Mouse (Mus musculus): ENCODE data around the gene Fgl2. TPM values are rescaled to one million over a fixed set of nuclear protein-coding genes. Genes with fewer than 3 reads are reported as not detected.

Fgl2 gene
- 30.8 TPM for polyA plus RNA-seq (2014; fragmentation: Illumina TruSeq; extraction: RNeasy Lipid Tissue Mini Kit (QIAGEN cat#74804); ENCODE audit: low read depth, low replicate concordance)

GRCm38 (mm10) chr5:21372493-21373179 lies at the start of gene Fgl2:
Gene Fgl2 (plus strand): TSS chr5:21372642.

GRCm38 (mm10) chr5:21424614-21425602 lies 52.5 kb downstream of the Fgl2 start, which contains the start of the genes Ccdc146 and Fam185a:
Gene Ccdc146 (minus strand): TSS chr5:21424677.
Gene Fam185a (plus strand): TSS chr5:21424958.

Other genes with a start within 250 kb of the Fgl2 start
- gene Gsap, start 186.4 kb upstream of the Fgl2 start, polyA plus RNA-seq (2014; fragmentation: Illumina TruSeq; extraction: RNeasy Lipid Tissue Mini Kit (QIAGEN cat#74804); ENCODE audit: low read depth, low replicate concordance): 2.2 TPM
- 2.7 TPM for gene Ccdc146, start 52.0 kb downstream of the Fgl2 start, polyA plus RNA-seq (2014; fragmentation: Illumina TruSeq; extraction: RNeasy Lipid Tissue Mini Kit (QIAGEN cat#74804); ENCODE audit: low read depth, low replicate concordance)
- 4.4 TPM for gene Fam185a, start 52.3 kb downstream of the Fgl2 start, polyA plus RNA-seq (2014; fragmentation: Illumina TruSeq; extraction: RNeasy Lipid Tissue Mini Kit (QIAGEN cat#74804); ENCODE audit: low read depth, low replicate concordance)
- gene Lrrc17, start 170.9 kb downstream of the Fgl2 start, polyA plus RNA-seq (2014; fragmentation: Illumina TruSeq; extraction: RNeasy Lipid Tissue Mini Kit (QIAGEN cat#74804); ENCODE audit: low read depth, low replicate concordance): 9.4 TPM